Mouse (Mus musculus): ENCODE measurements at regions not wholly inside any gene's neighbourhood (a gene's known extent, or its start where the extent isn't known, plus 50 kb on each side); places are given as distances from the start of the nearest gene placed in this dataset.

GRCm38 (mm10) chr10:117567379-117568137 is 61.7 kb upstream of the Cpm start:
- TF ChIP-seq CTCF (IDR thresholded peaks at IDR 0.05; ENCODE audit: insufficient read depth, low read length) (no peak), POLR2A (IDR thresholded peaks at IDR 0.05; ENCODE audit: borderline replicate concordance, extremely low read depth, low read depth, low read length) (no peak)
